Mouse (Mus musculus) liver, embryonic 13.5 days (tissue): Measurements from ENCODE around the gene Casz1. TPM values are rescaled to one million over a fixed set of nuclear protein-coding genes. Genes with fewer than 3 reads are reported as not detected.

Source experiments
- ATAC-seq: fragments of 200-750 bp; cut with Nextera tagmentation; 2 replicates; pipeline ENCODE4 v1.8.0; 2017; ENCODE audit warnings: low read depth, mild to moderate bottlenecking, moderate number of reproducible peaks, moderate library complexity
- DNase-seq: peaks from one replicate; pipeline ENCODE4 v3.0.0; 2022
- H3K27ac ChIP-seq: fragments of 300-500 bp; sonication (generic); 2 replicates; pipeline ENCODE4 v1.5.1; 2015; ENCODE audit warnings: moderate library complexity, mild to moderate bottlenecking, inconsistent platforms
- H3K27me3 ChIP-seq: fragments of 300-500 bp; sonication (generic); 2 replicates; pipeline ENCODE4 v1.6.1; 2015; ENCODE audit warnings: mild to moderate bottlenecking, inconsistent platforms
- H3K36me3 ChIP-seq: fragments of 300-500 bp; sonication (generic); 2 replicates; pipeline ENCODE4 v1.6.1; 2015; ENCODE audit warnings: mild to moderate bottlenecking, inconsistent platforms
- H3K4me1 ChIP-seq: fragments of 300-500 bp; sonication (generic); replicated peaks from 2 replicates; pipeline ENCODE4 v1.6.1; 2015; ENCODE audit warnings: inconsistent platforms
- H3K4me2 ChIP-seq: fragments of 300-500 bp; sonication (generic); 2 replicates; pipeline ENCODE4 v1.6.1; 2015; ENCODE audit warnings: inconsistent platforms, mild to moderate bottlenecking, moderate library complexity
- H3K4me3 ChIP-seq: fragments of 300-500 bp; sonication (generic); replicated peaks from 2 replicates; pipeline ENCODE4 v1.5.1; 2015; ENCODE audit warnings: mild to moderate bottlenecking, inconsistent platforms
- H3K9ac ChIP-seq: fragments of 300-500 bp; sonication (generic); 2 replicates; pipeline ENCODE4 v1.6.1; 2015; ENCODE audit warnings: mild to moderate bottlenecking, inconsistent platforms
- H3K9me3 ChIP-seq: fragments of 300-500 bp; sonication (generic); replicated peaks from 2 replicates; pipeline ENCODE4 v1.6.1; 2016; ENCODE audit warnings: inconsistent platforms
- WGBS: fragments of 180-500 bp; shearing (Covaris S2); methylation state at CpG from one replicate; pipeline ENCODE4 v1.1.7; 2015; ENCODE audit not compliant: insufficient replicate concordance; 5-methylcytosine and 5-hydroxymethylcytosine counted together
- polyA plus RNA-seq: library from polyadenylated mRNA; unstranded; fragments of >200 nt; fragmentation: Nextera tagmentation; extraction: Ambion mirVana; gene quantifications from 2 replicates; pipeline ENCODE4 v1.2.1, GENCODE M21; 2015

The Casz1 gene
- polyA plus RNA-seq, 1 experiment from 2014 or later: 0.45 TPM

DNA sequence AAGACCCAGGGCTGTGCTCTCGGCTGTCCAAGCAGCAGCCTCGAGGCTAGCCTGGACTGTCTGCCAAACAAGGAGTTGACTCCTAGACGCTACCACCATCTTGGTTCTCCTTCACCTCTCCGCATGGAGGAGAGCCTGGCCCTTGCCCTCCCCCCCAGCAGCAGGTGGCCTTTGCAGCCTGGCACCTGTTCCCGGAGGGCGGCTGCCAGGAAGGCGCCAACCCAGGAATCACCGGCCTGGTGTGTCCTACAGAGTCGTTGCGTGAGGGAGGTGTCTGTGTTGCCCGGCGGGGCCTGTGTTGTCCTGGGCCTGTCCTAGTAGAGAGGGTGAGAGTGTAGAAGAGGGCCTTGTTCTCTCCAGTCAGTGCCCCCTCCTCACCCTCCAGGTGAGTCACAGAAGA, 13.9 kb downstream of the Casz1 start:
- WGBS: 79% methylated on average over 12 of the region's 12 CpGs
- H3K4me1 ChIP-seq: no peaks in the 10 kb centered on the region
- no peaks in the 10 kb centered on the region for H3K9me3 ChIP-seq

DNA sequence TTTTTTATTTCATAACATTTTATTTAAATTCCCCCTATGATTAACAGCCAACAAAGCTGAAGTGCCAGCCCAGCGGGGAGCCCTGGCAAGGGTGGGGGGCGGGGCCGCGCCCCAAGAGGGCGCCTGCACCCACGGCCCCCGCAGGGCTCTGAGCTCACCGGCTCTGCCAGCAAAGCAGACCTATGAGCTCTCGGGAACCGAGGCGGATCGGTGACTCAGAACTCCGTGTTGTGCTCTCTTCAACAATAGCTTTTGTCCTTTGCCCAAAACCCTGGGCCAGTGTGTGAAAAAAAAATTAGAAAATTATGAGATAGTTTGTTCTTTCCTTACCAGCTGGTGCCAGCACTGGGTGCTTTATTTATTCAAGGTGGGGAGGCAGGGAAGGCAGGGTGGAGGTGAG, 15.9 kb downstream of the Casz1 start:
- Histone ChIP-seq H3K27ac (no peak overlapping the region), H3K36me3 (no peaks in the 10 kb centered on the region), H3K4me2 (no peak overlapping the region), H3K9ac (no peak overlapping the region), H3K4me1 (no peaks in the 10 kb centered on the region), H3K4me3 (no peak overlapping the region), H3K9me3 (no peaks in the 10 kb centered on the region), H3K27me3 (peaks cover 37% of the 10 kb centered on the region)
- 75% methylated on average over 13 of the region's 13 CpGs for WGBS
- no peak for ATAC-seq
- DNase-seq: no peak

More for the DNA sequence above, 13.9 kb downstream of the Casz1 start:
- H3K9ac ChIP-seq: no peak overlapping the region
- ATAC-seq (no peak), DNase-seq (no peak)
- no peaks in the 10 kb centered on the region for H3K36me3 ChIP-seq
- H3K4me3 ChIP-seq: no peak overlapping the region
- H3K27ac ChIP-seq: no peak overlapping the region
- H3K27me3 ChIP-seq: peaks cover 44% of the 10 kb centered on the region
- H3K4me2 ChIP-seq: no peak overlapping the region

DNA sequence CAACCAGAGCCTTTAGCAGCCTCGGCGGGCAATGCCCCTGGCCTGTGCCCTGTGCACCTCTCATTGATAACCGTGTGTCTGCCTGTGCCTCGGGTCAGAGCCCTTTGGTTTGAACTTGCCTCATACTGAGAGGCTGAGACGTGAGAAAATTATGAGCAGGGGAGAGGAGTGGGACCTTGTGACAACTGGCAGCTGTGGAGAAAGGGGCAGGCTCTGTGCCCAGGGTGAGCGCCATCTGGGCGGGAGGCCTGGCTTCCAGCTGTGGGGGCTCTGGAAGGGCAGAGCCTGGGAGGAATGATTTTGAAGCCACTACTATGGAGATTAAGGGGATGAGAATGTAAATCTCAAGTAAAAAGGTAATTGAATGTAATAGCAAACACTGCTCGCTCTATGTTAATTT, 19.1 kb downstream of the Casz1 start:
- Histone ChIP-seq H3K4me3 (no peak overlapping the region), H3K27ac (no peak overlapping the region), H3K4me1 (no peaks in the 10 kb centered on the region), H3K4me2 (no peak overlapping the region), H3K9me3 (no peaks in the 10 kb centered on the region), H3K27me3 (peaks cover 41% of the 10 kb centered on the region), H3K9ac (no peak overlapping the region), H3K36me3 (no peaks in the 10 kb centered on the region)
- ATAC-seq (no peak), DNase-seq (no peak)
- WGBS: 63% methylated on average over 8 of the region's 8 CpGs

DNA sequence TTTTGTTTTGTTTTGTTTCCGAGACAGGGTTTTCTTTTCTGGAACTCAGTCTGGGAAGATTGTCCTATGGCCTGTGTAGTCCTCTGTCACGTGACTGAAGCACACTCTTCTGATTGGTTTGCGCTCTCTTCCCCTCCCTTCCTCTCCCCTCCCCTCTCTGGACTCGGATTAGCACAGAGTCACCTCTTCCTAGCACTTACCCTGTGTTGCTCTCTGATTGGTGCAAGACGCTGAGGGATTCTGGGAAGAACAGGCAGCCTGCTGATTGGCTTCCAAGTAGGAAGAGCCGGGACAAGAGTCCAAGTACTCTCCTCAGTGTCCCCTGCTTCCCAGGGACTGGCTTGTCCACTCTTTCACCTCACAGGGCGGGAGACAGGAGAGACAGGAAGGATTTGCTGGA, 26.1 kb downstream of the Casz1 start:
- H3K9ac ChIP-seq: no peak overlapping the region
- no peak overlapping the region for H3K4me2 ChIP-seq
- no peak overlapping the region for H3K27ac ChIP-seq
- no peaks in the 10 kb centered on the region for H3K9me3 ChIP-seq
- H3K4me1 ChIP-seq: no peaks in the 10 kb centered on the region
- DNase-seq (no peak), ATAC-seq (no peak)
- no peaks in the 10 kb centered on the region for H3K36me3 ChIP-seq
- 36% methylated on average over 7 of the region's 7 CpGs for WGBS
- H3K27me3 ChIP-seq: peaks cover 27% of the 10 kb centered on the region
- H3K4me3 ChIP-seq: no peak overlapping the region

DNA sequence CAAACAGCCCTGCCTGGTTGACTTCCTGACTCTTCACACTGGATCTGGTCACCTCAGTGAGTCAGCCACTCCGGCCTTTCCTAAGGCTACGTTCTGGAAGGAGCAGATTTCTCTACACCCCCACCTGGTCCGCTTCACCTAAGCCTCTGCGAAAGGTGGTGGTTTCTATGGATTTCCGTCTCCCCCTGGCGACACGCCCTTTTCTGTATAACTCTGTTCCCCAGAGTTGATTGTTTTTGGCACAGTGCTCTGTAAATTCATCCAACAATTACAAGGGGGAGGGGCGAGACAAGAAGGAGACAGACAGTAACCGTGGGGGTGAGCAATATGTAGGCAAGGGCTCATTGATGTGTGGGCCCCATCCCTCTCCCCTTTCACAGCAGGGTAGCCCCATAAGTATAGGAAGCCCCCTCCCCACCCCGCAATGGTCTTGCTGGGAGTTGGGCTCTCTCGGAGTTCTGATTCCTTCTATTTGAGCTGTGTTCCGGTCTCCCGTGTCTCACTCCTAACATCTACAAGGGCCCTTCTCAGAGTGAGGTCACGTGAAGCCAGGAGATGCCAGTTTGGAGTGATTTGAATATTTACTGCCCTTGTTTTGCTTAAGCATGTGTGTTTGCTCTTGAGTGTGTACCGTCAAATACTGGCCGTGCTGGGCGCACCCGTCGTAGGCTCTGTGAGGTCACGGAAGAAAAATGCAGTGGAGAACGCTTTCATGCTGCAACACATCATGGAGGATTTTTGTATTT, 29.2 kb downstream of the Casz1 start:
- no peak for DNase-seq
- H3K27ac ChIP-seq: no peak overlapping the region
- peaks cover 3% of the 10 kb centered on the region; the same call in 1 of the 2 replicates for H3K4me1 ChIP-seq
- H3K27me3 ChIP-seq: peaks cover 7% of the 10 kb centered on the region
- no peaks in the 10 kb centered on the region for H3K36me3 ChIP-seq
- no peak overlapping the region for H3K4me2 ChIP-seq
- no peak overlapping the region for H3K9ac ChIP-seq
- no peak overlapping the region for H3K4me3 ChIP-seq
- ATAC-seq: no peak
- no peaks in the 10 kb centered on the region for H3K9me3 ChIP-seq
- 74% methylated on average over 21 of the region's 21 CpGs for WGBS

DNA sequence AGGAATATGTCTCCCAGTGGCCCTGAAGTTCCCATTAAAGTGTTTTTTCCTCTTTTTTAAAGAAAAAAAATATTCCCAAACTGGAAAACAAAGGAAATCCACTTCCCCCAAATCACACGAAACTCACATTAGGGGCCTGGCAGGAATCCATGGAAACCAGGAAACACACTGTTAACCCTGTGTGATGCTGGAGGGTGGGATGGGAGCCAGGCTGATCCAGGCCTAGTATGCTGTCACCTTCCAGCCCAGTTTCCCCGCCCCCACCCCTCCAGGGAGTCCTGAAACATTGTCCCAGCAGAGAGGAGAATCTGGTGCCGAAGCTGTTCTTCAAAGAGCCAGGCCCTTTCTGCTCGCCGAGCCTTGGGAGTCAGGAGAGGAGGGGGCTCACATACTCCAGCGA, 32.2 kb downstream of the Casz1 start:
- no peak overlapping the region for H3K4me2 ChIP-seq
- WGBS: 43% methylated on average over 6 of the region's 6 CpGs
- H3K4me3 ChIP-seq: no peak overlapping the region
- H3K4me1 ChIP-seq: peaks cover 3% of the 10 kb centered on the region; the same call in 1 of the 2 replicates
- no peak for ATAC-seq
- H3K9me3 ChIP-seq: no peaks in the 10 kb centered on the region
- DNase-seq: no peak
- H3K36me3 ChIP-seq: no peaks in the 10 kb centered on the region
- H3K27ac ChIP-seq: no peak overlapping the region
- no peak overlapping the region for H3K9ac ChIP-seq
- peaks cover 8% of the 10 kb centered on the region; the same call in 1 of the 2 replicates for H3K27me3 ChIP-seq

DNA sequence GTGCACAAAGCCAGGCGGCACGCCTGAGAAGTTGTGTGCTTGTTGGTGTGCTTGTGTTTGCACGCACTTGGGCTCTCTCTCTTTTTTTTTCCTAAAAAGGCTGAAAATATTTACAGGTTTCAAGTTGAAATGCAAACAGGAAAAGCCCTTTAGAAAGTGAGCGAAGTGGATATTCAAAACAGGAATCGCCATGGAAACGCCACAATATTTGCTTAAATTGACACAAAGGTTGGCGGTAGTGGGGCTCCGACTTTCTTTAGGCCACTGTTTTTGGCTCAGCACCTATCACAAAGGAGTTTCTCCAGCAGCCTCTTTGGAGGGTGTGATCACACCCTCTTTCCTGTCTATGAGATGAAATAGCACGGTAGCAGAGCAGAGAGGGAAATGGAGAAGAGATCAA, 32.8 kb downstream of the Casz1 start:
- no peaks in the 10 kb centered on the region for H3K36me3 ChIP-seq
- H3K4me3 ChIP-seq: no peak overlapping the region
- H3K4me1 ChIP-seq: peaks cover 3% of the 10 kb centered on the region; the same call in 1 of the 2 replicates
- DNase-seq (no peak), ATAC-seq (no peak)
- no peaks in the 10 kb centered on the region for H3K9me3 ChIP-seq
- H3K27ac ChIP-seq: no peak overlapping the region
- H3K27me3 ChIP-seq: peaks cover 9% of the 10 kb centered on the region; the same call in 1 of the 2 replicates
- no peak overlapping the region for H3K4me2 ChIP-seq
- WGBS: 50% methylated on average over 9 of the region's 9 CpGs
- no peak overlapping the region for H3K9ac ChIP-seq

DNA sequence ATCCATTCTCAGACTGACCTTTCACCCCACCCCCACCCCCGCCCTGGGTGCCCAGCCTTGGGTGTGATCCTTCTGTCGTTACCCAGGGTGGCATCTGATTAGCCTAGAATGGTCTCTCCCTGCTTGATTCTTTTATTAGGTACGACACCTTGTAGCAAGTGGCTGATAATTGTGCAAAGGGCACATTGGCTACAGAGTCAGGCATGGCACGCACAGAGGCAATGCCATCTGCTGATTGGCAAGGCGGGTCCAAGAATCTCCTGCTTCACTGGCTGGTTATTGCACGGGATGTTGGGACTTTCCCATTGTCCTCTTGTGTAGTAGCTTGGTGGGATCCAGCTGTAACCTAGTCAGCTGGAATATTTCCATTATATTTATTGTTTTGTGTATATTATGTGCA, 33.4 kb downstream of the Casz1 start:
- H3K4me3 ChIP-seq: no peak overlapping the region
- peaks cover 13% of the 10 kb centered on the region; the same call in 1 of the 2 replicates for H3K27me3 ChIP-seq
- peaks cover 3% of the 10 kb centered on the region; the same call in 1 of the 2 replicates for H3K4me1 ChIP-seq

DNA sequence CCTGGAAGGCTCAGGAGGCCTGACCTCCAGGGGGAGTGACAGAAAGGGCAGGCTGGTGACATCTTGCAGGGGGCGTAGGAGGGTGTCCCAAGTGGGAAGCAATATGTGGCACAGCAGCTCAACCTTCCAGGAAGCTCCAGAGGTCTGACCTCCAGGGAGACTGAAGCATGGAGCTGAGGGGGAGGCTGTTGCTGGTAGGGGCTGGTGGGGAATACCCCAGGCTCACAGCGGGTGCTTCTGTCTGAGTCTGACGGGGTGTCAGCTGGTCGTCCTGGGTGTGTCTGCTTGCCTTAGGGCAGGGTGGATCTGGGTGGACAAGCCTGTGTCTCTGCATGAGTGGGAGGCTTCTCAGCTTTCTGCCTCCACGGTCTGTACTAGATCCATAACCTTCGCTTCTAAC, 38.1 kb downstream of the Casz1 start:
- ATAC-seq: no peak
- Histone ChIP-seq H3K27me3 (0 out of 2 replicates have a peak, but pooled peaks cover 8% of the 10 kb centered on the region), H3K36me3 (no peaks in the 10 kb centered on the region), H3K9me3 (no peaks in the 10 kb centered on the region), H3K27ac (no peak overlapping the region), H3K4me2 (no peak overlapping the region), H3K9ac (no peak overlapping the region), H3K4me1 (peaks cover 6% of the 10 kb centered on the region; the same call in 1 of the 2 replicates), H3K4me3 (no peak overlapping the region)
- 58% methylated on average over 6 of the region's 6 CpGs for WGBS
- no peak for DNase-seq

More for the DNA sequence above, 33.4 kb downstream of the Casz1 start:
- H3K9ac ChIP-seq: no peak overlapping the region
- no peaks in the 10 kb centered on the region for H3K9me3 ChIP-seq
- no peak overlapping the region for H3K27ac ChIP-seq
- ATAC-seq (no peak), DNase-seq (no peak)
- no peak overlapping the region for H3K4me2 ChIP-seq
- no peaks in the 10 kb centered on the region for H3K36me3 ChIP-seq
- 55% methylated on average over 6 of the region's 6 CpGs for WGBS

DNA sequence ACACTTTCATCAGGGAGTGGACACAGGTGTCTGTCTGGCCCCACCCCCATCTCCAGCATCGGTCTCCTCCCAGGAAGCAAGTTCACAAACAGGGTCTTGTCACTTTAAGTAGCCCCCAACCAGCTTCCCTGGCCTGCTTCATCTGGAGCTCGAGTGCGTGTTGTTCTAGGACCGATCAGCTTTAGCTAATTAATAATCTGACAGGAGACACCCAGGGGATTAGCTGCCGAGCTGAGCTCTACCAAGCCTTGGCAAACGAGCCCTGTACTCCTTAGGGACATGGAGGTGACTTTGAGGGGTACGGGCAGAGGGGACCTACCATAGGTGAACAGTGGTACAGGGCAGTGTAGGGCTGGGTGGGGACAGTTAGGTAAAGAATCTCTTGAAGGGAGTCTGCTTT, 40.7 kb downstream of the Casz1 start:
- H3K4me3 ChIP-seq: no peak overlapping the region
- H3K4me2 ChIP-seq: no peak overlapping the region
- 54% methylated on average over 7 of the region's 7 CpGs for WGBS
- H3K27me3 ChIP-seq: 0 out of 2 replicates have a peak, but pooled peaks cover 10% of the 10 kb centered on the region
- no peak overlapping the region for H3K9ac ChIP-seq
- no peaks in the 10 kb centered on the region for H3K9me3 ChIP-seq
- peaks cover 4% of the 10 kb centered on the region; the same call in 1 of the 2 replicates for H3K4me1 ChIP-seq
- no peaks in the 10 kb centered on the region for H3K36me3 ChIP-seq
- ATAC-seq: no peak
- no peak for DNase-seq
- no peak overlapping the region for H3K27ac ChIP-seq

DNA sequence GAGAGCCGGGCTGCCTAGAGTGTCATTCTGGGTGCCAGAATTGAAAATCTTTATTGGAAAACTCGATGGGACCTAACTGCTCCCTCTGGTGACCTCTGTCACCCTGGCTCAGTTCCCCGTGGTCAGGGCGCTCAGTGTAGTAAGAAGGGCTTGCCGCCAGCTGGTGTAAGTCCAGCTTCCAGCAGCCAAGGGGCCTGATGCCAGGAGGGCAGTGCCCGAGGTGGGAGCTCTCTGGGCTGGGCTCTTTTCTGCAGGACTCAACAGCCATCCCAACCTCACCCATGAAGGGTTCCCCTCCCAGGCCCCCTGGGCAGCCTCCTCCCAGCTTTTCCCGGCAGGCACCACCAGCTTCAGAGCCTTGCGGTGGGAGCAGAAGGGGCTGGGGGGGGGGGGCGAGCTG, 42.0 kb downstream of the Casz1 start:
- no peak for DNase-seq
- 48% methylated on average over 9 of the region's 9 CpGs for WGBS
- Histone ChIP-seq H3K4me1 (peaks cover 4% of the 10 kb centered on the region; the same call in 1 of the 2 replicates), H3K9ac (no peak overlapping the region), H3K4me2 (no peak overlapping the region), H3K9me3 (no peaks in the 10 kb centered on the region), H3K27ac (no peak overlapping the region), H3K4me3 (no peak overlapping the region), H3K36me3 (no peaks in the 10 kb centered on the region), H3K27me3 (0 out of 2 replicates have a peak, but pooled peaks cover 8% of the 10 kb centered on the region)
- no peak for ATAC-seq

DNA sequence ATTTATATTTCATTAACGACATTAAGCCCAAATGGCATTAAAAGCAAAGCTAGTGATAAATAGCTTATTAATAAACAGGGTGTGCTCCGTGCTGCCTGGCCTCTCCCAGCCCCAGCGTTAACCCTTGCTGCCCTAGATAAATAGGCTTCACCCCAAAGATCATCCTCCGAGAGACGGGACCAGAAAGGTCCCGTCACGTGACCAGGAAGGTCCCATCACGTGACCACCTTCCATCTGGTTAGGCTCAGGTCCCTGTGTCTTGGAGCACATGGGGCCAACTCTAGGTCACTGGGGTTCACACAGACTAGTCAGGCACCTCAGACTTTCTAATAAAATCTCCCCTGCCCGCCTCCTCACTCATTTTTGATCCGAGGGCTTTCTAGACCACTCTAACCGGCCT, 42.5 kb downstream of the Casz1 start:
- no peak overlapping the region for H3K9ac ChIP-seq
- 48% methylated on average over 11 of the region's 11 CpGs for WGBS

More for the DNA sequence above, 42.5 kb downstream of the Casz1 start:
- Histone ChIP-seq H3K4me3 (no peak overlapping the region), H3K27me3 (0 out of 2 replicates have a peak, but pooled peaks cover 7% of the 10 kb centered on the region), H3K4me1 (peaks cover 4% of the 10 kb centered on the region; the same call in 1 of the 2 replicates), H3K36me3 (no peaks in the 10 kb centered on the region), H3K27ac (no peak overlapping the region), H3K4me2 (no peak overlapping the region), H3K9me3 (no peaks in the 10 kb centered on the region)
- DNase-seq (no peak), ATAC-seq (no peak)
